Mouse (Mus musculus): Measurements from ENCODE around the gene 9930111J21Rik2. TPM values are rescaled to one million over a fixed set of nuclear protein-coding genes. Genes with fewer than 3 reads are reported as not detected.

9930111J21Rik2 gene
- total RNA-seq (2023): 10 to 100 TPM; 40.2 to 41.2 TPM

DNA sequence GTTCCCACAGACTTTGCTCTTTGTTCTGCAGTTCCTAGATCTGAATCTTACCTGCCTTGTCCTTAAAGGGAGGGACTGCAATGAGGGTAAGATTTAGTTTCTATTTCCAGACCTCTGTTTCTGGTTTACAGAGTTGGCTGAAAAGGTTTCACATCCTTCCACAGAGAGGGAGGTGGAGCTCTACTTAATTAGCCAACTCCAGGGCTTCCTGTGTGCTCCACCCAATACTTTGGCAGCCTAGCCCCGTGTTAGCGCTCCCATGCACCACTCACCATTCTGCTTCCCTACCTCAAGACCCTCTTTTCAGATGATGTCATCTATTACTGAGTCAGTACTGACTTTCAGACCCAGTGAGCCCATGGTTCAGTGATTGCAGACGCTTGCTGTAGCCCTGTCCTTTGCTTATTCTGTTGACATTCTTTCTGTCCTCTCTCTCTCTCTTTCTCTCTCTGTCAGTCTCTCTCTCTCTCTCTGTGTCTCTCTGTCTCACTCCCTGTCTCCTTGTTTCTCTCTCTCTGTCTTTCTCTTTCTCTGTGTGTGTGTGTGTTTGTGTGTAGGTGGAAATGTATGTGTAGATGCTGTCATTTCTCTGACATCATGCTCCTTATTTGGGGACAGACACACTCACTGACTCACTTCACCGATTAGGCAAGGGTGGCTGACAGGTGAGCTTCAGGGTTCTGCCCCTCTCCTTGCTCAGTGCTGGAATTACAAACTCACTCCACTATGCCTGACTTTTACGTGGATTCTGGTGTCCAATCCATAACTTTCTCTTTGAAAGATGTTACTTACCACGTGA lies at the start of gene 9930111J21Rik2:
Gene 9930111J21Rik2, minus strand, starts transcription at position 150 of the 799 bp plus-strand sequence.

DNA sequence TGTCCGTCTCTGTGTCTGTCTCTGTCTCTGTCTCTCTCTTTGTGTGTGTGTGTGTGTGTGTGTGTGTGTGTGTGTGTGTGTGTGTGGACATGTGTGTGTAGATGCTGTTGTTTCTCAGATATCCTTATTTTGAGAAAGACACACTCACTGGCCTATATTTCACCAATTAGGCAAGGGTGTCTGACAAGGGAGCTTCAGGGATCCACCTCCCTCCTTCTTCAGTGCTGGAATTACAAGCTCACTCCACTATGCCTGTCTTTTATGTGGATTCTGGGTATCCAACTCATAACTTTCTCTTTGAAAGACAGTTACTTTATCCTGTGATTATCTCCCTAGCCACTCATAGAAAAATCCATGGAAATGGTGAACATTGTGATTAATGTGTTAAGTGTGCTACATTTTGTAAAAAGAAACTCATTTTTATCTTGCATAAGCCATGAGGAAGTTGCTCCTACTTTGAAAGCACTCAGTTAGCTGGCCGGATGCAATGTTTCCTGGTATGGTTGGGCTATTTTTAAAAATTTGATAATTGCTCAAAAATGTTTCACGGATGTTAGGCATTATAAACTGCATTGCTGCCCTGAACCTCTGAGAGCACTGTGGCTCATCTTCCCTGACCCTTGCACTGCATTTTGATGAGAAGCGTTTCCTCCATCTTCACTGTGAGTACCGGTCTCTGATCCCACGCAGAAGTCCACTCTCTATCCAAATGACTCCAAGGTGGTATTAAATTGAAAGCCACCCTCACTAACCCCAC lies 25.1 kb upstream of the 9930111J21Rik2 start, which contains the start of gene Ifi47:
Gene Ifi47, plus strand, starts transcription at position 587 of the 757 bp plus-strand sequence.

DNA sequence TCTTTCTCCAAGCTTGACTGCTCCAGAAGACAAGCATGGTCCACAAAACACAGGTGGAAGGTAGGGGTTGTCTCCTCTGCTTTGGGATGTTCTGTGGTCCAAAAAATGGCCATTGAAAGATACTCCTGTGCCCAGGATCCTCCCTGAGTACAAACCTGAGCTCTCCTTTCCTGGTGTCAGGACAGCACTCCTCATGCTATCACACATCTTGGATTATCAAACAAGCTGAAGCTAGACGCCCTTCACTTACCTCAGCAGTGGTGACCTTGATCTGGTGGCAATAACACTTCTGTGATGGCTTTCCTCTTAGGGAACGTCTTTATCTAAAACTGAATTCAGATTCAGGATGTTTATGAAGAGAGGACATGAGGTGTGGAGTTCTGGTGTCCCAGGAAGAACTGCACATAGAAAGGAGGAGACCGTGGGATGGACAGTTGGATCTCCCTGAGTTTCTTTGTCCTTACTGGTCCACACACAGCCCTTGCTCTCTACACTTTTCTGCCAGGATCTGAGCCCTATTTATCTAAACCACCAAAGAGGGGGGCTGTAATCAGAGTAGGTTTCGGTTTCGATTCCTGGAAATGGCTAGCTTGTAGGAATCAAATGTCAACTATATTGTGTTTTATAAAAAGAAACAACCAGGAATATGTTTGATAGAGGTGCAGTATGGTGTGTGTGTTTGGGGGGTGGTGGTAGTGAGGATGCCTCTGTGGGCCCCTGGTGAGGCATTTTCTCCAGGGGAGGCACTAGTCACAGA lies 12.8 kb upstream of the 9930111J21Rik2 start, which contains the start of gene Tgtp2:
Gene Tgtp2, minus strand, starts transcription at position 494 of the 757 bp plus-strand sequence.

DNA sequence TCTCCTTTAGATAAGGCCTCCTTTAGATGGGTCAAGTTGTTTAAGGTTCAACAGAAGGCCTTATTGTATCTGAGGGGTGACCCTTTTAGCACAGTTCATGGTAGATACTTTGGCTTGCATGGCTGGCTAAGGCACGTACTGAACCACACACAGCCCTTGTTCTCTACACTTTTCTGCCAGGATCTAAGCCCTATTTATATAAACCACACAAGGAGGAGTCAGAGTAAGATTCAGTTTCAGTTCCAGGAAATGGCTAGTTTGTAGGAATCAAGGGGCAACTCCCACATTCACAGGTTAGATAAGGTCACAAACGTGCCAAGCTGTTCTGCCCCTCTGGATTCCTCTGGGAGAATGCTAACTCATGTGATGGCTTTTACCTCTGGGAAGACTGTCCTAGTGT lies 57.0 kb downstream of the 9930111J21Rik2 start, which contains the start of gene Tgtp1:
Gene Tgtp1, minus strand, starts transcription at position 155 of the 400 bp plus-strand sequence.

DNA sequence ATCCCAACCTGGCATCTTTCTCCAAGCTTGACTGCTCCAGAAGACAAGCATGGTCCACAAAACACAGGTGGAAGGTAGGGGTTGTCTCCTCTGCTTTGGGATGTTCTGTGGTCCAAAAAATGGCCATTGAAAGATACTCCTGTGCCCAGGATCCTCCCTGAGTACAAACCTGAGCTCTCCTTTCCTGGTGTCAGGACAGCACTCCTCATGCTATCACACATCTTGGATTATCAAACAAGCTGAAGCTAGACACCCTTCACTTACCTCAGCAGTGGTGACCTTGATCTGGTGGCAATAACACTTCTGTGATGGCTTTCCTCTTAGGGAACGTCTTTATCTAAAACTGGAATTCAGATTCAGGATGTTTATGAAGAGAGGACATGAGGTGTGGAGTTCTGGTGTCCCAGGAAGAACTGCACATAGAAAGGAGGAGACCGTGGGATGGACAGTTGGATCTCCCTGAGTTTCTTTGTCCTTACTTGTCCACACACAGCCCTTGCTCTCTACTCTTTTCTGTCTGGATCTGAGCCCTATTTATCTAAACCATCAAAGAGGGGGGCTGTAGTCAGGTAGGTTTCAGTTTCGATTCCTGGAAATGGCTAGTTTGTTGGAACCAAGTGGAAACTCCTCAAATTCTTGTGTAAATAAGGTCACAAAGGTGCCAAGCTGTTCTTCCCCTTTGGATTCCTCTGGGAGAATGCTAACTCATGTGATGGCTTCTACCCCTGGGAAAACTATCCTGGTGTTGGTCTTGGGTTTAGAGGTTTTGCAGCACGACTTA lies 59.1 kb downstream of the 9930111J21Rik2 start, which contains the start of gene Gm12185:
Gene Gm12185, minus strand, starts transcription at position 487 of the 781 bp plus-strand sequence.

DNA sequence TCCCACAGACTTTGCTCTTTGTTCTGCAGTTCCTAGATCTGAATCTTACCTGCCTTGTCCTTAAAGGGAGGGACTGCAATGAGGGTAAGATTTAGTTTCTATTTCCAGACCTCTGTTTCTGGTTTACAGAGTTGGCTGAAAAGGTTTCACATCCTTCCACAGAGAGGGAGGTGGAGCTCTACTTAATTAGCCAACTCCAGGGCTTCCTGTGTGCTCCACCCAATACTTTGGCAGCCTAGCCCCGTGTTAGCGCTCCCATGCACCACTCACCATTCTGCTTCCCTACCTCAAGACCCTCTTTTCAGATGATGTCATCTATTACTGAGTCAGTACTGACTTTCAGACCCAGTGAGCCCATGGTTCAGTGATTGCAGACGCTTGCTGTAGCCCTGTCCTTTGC lies 71.8 kb downstream of the 9930111J21Rik2 start, which contains the start of gene 9930111J21Rik1:
Gene 9930111J21Rik1, minus strand, starts transcription at position 148 of the 400 bp plus-strand sequence.

DNA sequence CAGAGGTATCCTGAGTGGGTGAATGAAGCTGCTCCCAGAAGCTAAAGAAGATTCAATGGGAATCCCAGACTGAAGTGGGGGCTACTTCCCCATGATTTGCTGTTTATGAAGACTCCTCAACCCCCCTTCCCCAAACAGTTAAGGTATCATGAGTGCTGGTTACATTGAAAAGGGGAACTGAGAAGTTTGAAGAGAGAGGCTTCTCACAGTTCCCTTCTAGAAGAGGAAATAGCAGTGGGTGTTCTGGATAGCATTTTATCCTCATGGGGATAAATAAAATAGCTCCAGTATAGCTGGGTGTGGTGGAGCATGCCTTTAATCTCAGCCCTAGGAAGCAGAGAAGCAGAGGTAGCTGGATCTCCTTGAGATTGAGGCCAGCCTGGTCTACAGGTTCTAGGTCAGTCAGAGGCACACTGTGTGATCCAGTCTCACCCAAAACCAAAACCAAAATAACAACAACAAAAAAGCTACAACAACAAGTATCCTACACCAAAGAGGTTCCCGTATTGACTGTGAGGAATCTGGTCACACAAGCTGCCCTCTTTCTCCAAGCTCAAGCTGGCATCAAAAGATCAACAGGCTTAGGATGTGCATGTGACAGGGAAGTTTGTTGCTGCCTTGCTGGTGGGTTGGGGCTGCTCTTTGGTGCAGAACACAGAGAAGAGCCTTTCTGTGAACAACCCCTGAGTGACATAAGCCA lies 72.7 kb downstream of the 9930111J21Rik2 start, which contains the start of gene Olfr56:
Gene Olfr56, plus strand, starts transcription at position 650 of the 700 bp plus-strand sequence.

Other genes with a start within 250 kb of the 9930111J21Rik2 start
- gene Trim41, start 233.9 kb downstream of the 9930111J21Rik2 start, total RNA-seq (2023): 10 to 100 TPM; 45.2 to 45.4 TPM
- under 1 TPM; 0.42 to 0.60 TPM for gene Trim7, start 225.1 kb downstream of the 9930111J21Rik2 start, total RNA-seq (2023)
- gene Gm12184, start 224.6 kb downstream of the 9930111J21Rik2 start, total RNA-seq (2023): 1 to 10 TPM; 1.2 to 2.0 TPM
- gene Irgm1, start 179.6 kb downstream of the 9930111J21Rik2 start, total RNA-seq (2023): 10 to 100 TPM; 14.0 to 19.8 TPM
- gene Gm5431, start 149.0 kb downstream of the 9930111J21Rik2 start, total RNA-seq (2023): 1 to 10 TPM; 3.7 to 4.7 TPM
- gene Psme2b, start 105.1 kb downstream of the 9930111J21Rik2 start, total RNA-seq (2023): 10 to 100 TPM; 12.7 to 18.6 TPM
- under 1 TPM; 0.11 to 0.40 TPM for gene Olfr56, start 72.4 kb downstream of the 9930111J21Rik2 start, total RNA-seq (2023)
- gene 9930111J21Rik1, start 71.8 kb downstream of the 9930111J21Rik2 start, total RNA-seq (2023): 10 to 100 TPM; 30.9 to 31.8 TPM
- gene Gm12185, start 59.0 kb downstream of the 9930111J21Rik2 start, total RNA-seq (2023): 1 to 10 TPM; 1.4 to 1.6 TPM
- 1 to 10 TPM in 1 of 2 experiments, under 1 TPM in 1; 0.40 to 1.4 TPM for gene Tgtp1, start 57.1 kb downstream of the 9930111J21Rik2 start, total RNA-seq (2023)
- gene Tgtp2, start 13.0 kb upstream of the 9930111J21Rik2 start, total RNA-seq (2023): 1 to 10 TPM in 1 of 2 experiments, under 1 TPM in 1; 0.46 to 1.5 TPM
- gene Ifi47, start 25.3 kb upstream of the 9930111J21Rik2 start, total RNA-seq (2023): 10 to 100 TPM; 17.0 TPM
- gene Olfr1396, start 63.6 kb upstream of the 9930111J21Rik2 start, total RNA-seq (2023): not detected
- gene Olfr1395, start 91.0 kb upstream of the 9930111J21Rik2 start, total RNA-seq (2023): not detected
- gene Olfr1394, start 103.1 kb upstream of the 9930111J21Rik2 start, total RNA-seq (2023): not detected
- gene Btnl9, start 135.9 kb upstream of the 9930111J21Rik2 start, total RNA-seq (2023): 1 to 10 TPM; 2.1 to 2.4 TPM
- 10 to 100 TPM; 44.4 to 46.3 TPM for gene Zfp62, start 152.1 kb upstream of the 9930111J21Rik2 start, total RNA-seq (2023)
- gene Mgat1, start 192.9 kb upstream of the 9930111J21Rik2 start, total RNA-seq (2023): 10 to 100 TPM; 69.3 to 81.5 TPM
- under 1 TPM in 1 of 2 experiments, not detected in 1; 0.73 TPM for gene Olfr1393, start 227.1 kb upstream of the 9930111J21Rik2 start, total RNA-seq (2023)
- not detected for gene Olfr1392, start 234.0 kb upstream of the 9930111J21Rik2 start, total RNA-seq (2023)